Mouse (Mus musculus) intestine, embryonic 16.5 days (tissue): ENCODE results near the gene Pglyrp1. TPM values are rescaled to one million over a fixed set of nuclear protein-coding genes. Genes with fewer than 3 reads are reported as not detected.

Experiments
- ATAC-seq: fragments of 200-750 bp; cut with Nextera tagmentation; 2 replicates; pipeline ENCODE4 v1.8.0; 2017; ENCODE audit warnings: moderate TSS enrichment, moderate library complexity
- H3K27ac ChIP-seq: fragments of 300-500 bp; sonication (generic); 2 replicates; pipeline ENCODE4 v1.5.1; 2014; ENCODE audit warnings: mild to moderate bottlenecking, low read length
- H3K27me3 ChIP-seq: fragments of 300-500 bp; sonication (generic); replicated peaks from 2 replicates; pipeline ENCODE4 v1.6.1; 2014; ENCODE audit warnings: low read length, control low read depth, mixed read lengths; ENCODE audit not compliant: control insufficient read depth, insufficient read depth
- H3K36me3 ChIP-seq: fragments of 300-500 bp; sonication (generic); 2 replicates; pipeline ENCODE4 v1.6.1; 2014; ENCODE audit warnings: low read length, control low read depth; ENCODE audit not compliant: control insufficient read depth, insufficient read depth
- H3K4me1 ChIP-seq: fragments of 300-500 bp; sonication (generic); 2 replicates; pipeline ENCODE4 v1.6.1; 2014; ENCODE audit warnings: low read length, control low read depth, mixed read lengths; ENCODE audit not compliant: control insufficient read depth, insufficient read depth
- H3K4me2 ChIP-seq: fragments of 300-500 bp; sonication (generic); 2 replicates; pipeline ENCODE4 v1.6.1; 2014; ENCODE audit warnings: low read depth, low read length, control low read depth
- H3K4me3 ChIP-seq: fragments of 300-500 bp; sonication (generic); 2 replicates; pipeline ENCODE4 v1.5.1; 2014; ENCODE audit warnings: mild to moderate bottlenecking, low read length
- H3K9ac ChIP-seq: fragments of 300-500 bp; sonication (generic); 2 replicates; pipeline ENCODE4 v1.6.1; 2014; ENCODE audit warnings: low read depth, low read length
- H3K9me3 ChIP-seq: fragments of 300-500 bp; sonication (generic); 2 replicates; pipeline ENCODE4 v1.6.1; 2016; ENCODE audit warnings: low read length, control low read depth; ENCODE audit not compliant: control insufficient read depth
- WGBS: fragments of 180-500 bp; shearing (Covaris S2); extraction: QIAGEN DNeasy Blood & Tissue Kit; methylation state at CpG from one replicate; pipeline ENCODE4 v1.1.7; 2014; 5-methylcytosine and 5-hydroxymethylcytosine counted together
- polyA plus RNA-seq: library from polyadenylated mRNA; unstranded; fragments of >200 nt; fragmentation: Nextera tagmentation; extraction: Ambion mirVana; gene quantifications from 2 replicates; pipeline ENCODE4 v1.2.1, GENCODE M21; 2015

The Pglyrp1 gene
- polyA plus RNA-seq, 1 experiment from 2014 or later = 101 TPM

- no peaks in the 10 kb centered on the region for H3K9me3 ChIP-seq
- WGBS = 70% methylated on average over 7 of the region's 7 CpGs
Measured at GRCm38 (mm10) chr7:18878691-18879090, 7.6 kb downstream of the Pglyrp1 start.

GRCm38 (mm10) chr7:18883991-18884744 lies 13.0 kb downstream of the Pglyrp1 start:
- H3K9me3 ChIP-seq = no peaks in the 10 kb centered on the region
- peaks cover 9% of the 10 kb centered on the region for H3K4me1 ChIP-seq
- peak; percentile 96 for ATAC-seq
- H3K27ac ChIP-seq = peak overlapping the region; percentile 85
- H3K4me2 ChIP-seq = peak overlapping the region; percentile 41
- no peaks in the 10 kb centered on the region for H3K36me3 ChIP-seq
- H3K9ac ChIP-seq = peak overlapping the region; percentile 65
- peak overlapping the region; percentile 40 for H3K4me3 ChIP-seq
- whole genome bisulfite sequencing = 41% methylated on average over 9 of the region's 9 CpGs
- H3K27me3 ChIP-seq = no peaks in the 10 kb centered on the region

More at GRCm38 (mm10) chr7:18878691-18879090, 7.6 kb downstream of the Pglyrp1 start:
- Histone ChIP-seq H3K4me3 (no peak overlapping the region), H3K27me3 (no peaks in the 10 kb centered on the region), H3K9ac (no peak overlapping the region), H3K4me1 (peaks cover 5% of the 10 kb centered on the region), H3K27ac (no peak overlapping the region), H3K36me3 (no peaks in the 10 kb centered on the region), H3K4me2 (no peak overlapping the region)
- ATAC-seq = no peak

- 53% methylated on average over 13 of the region's 13 CpGs for WGBS
- H3K36me3 ChIP-seq = no peaks in the 10 kb centered on the region
- H3K27me3 ChIP-seq = no peaks in the 10 kb centered on the region
- ATAC-seq = peak; percentile 1
- H3K27ac ChIP-seq = peak overlapping the region; percentile 85
- H3K4me1 ChIP-seq = peaks cover 9% of the 10 kb centered on the region
- H3K9ac ChIP-seq = peak overlapping the region; percentile 65
- peak overlapping the region; percentile 40 for H3K4me3 ChIP-seq
- H3K4me2 ChIP-seq = peak overlapping the region; percentile 41
- no peaks in the 10 kb centered on the region for H3K9me3 ChIP-seq
Measured at GRCm38 (mm10) chr7:18884745-18885422, 13.8 kb downstream of the Pglyrp1 start.

- Histone ChIP-seq H3K4me3 (no peak overlapping the region), H3K27ac (no peak overlapping the region), H3K4me2 (no peak overlapping the region), H3K36me3 (0 out of 2 replicates have a peak, but pooled peaks cover 2% of the 10 kb centered on the region), H3K4me1 (peaks cover 6% of the 10 kb centered on the region), H3K9ac (no peak overlapping the region), H3K27me3 (no peaks in the 10 kb centered on the region), H3K9me3 (no peaks in the 10 kb centered on the region)
- WGBS = 93% methylated on average over 1 of the region's 1 CpGs
- no peak for ATAC-seq
Measured at GRCm38 (mm10) chr7:18886963-18887362, 15.8 kb downstream of the Pglyrp1 start.

- H3K9me3 ChIP-seq = no peaks in the 10 kb centered on the region
- no peak for ATAC-seq
- no peaks in the 10 kb centered on the region for H3K27me3 ChIP-seq
- H3K27ac ChIP-seq = no peak overlapping the region
- no peak overlapping the region for H3K9ac ChIP-seq
- H3K4me1 ChIP-seq = peaks cover 22% of the 10 kb centered on the region
- 94% methylated on average over 8 of the region's 8 CpGs for WGBS
- H3K4me3 ChIP-seq = no peak overlapping the region
- H3K36me3 ChIP-seq = 0 out of 2 replicates have a peak, but pooled peaks cover 2% of the 10 kb centered on the region
- no peak overlapping the region for H3K4me2 ChIP-seq
Measured at GRCm38 (mm10) chr7:18890848-18891247, 19.7 kb downstream of the Pglyrp1 start.

GRCm38 (mm10) chr7:18891872-18892599 lies 20.9 kb downstream of the Pglyrp1 start:
- peak overlapping the region; percentile 42 for H3K4me3 ChIP-seq

GRCm38 (mm10) chr7:18893009-18893408 lies 21.9 kb downstream of the Pglyrp1 start:
- Histone ChIP-seq H3K9ac (peak overlapping the region; percentile 58; the same call in 1 of the 2 replicates), H3K27me3 (no peaks in the 10 kb centered on the region), H3K27ac (no peak overlapping the region), H3K4me3 (0 out of 2 replicates have a peak overlapping the region, but pooled peaks have one; percentile 4), H3K4me2 (no peak overlapping the region), H3K36me3 (0 out of 2 replicates have a peak, but pooled peaks cover 2% of the 10 kb centered on the region), H3K9me3 (no peaks in the 10 kb centered on the region), H3K4me1 (peaks cover 22% of the 10 kb centered on the region)
- peak; percentile 21 for ATAC-seq
- 28% methylated on average over 27 of the region's 27 CpGs for WGBS

More at GRCm38 (mm10) chr7:18891872-18892599, 20.9 kb downstream of the Pglyrp1 start:
- ATAC-seq = peak; percentile 75
- H3K9ac ChIP-seq = peak overlapping the region; percentile 58
- peaks cover 22% of the 10 kb centered on the region for H3K4me1 ChIP-seq
- no peaks in the 10 kb centered on the region for H3K9me3 ChIP-seq
- H3K27me3 ChIP-seq = no peaks in the 10 kb centered on the region
- H3K27ac ChIP-seq = no peak overlapping the region
- WGBS = 21% methylated on average over 33 of the region's 33 CpGs
- H3K4me2 ChIP-seq = peak overlapping the region; percentile 80
- H3K36me3 ChIP-seq = 0 out of 2 replicates have a peak, but pooled peaks cover 2% of the 10 kb centered on the region

GRCm38 (mm10) chr7:18893651-18894430 lies 22.7 kb downstream of the Pglyrp1 start:
- Histone ChIP-seq H3K4me1 (peaks cover 22% of the 10 kb centered on the region), H3K27me3 (no peaks in the 10 kb centered on the region), H3K27ac (no peak overlapping the region), H3K9ac (peak overlapping the region; percentile 71), H3K4me3 (peak overlapping the region; percentile 44), H3K4me2 (peak overlapping the region; percentile 95), H3K36me3 (0 out of 2 replicates have a peak, but pooled peaks cover 2% of the 10 kb centered on the region), H3K9me3 (no peaks in the 10 kb centered on the region)
- ATAC-seq = peak; percentile 55
- WGBS = 4% methylated on average over 40 of the region's 41 CpGs
